Mouse (Mus musculus): ENCODE results near the gene Podn. TPM values are rescaled to one million over a fixed set of nuclear protein-coding genes. Genes with fewer than 3 reads are reported as not detected.
"Not testable (repeated sequence)": the region's sequence is repeated elsewhere in the genome, so short reads cannot be mapped to it uniquely, and the experiment has no call there.

Podn gene
- polyA plus RNA-seq, 1 experiment from 2014 or later = 0.39 TPM

DNA sequence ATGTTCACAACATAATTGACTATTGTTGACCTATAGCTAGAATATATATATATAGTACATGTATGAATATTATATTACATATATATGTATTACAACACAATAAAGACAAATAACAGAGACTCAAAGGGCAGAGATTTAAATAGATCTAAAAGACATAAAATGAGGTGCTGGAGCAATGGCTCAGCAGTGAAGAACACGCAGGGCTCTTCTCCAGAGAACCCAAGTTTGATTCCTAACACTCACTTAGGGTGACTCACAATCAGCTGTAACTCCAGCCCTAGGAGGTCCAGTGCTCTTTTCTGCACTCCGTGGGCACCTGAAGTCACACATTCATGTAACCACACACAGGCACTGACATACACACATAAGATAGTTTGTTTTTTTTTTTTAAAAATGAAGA lies 12.3 kb downstream of the Podn start:
- WGBS (ENCODE audit: insufficient replicate concordance) = 85% methylated on average over 2 of the region's 2 CpGs
- no peaks in the 10 kb centered on the region for H3K27me3 ChIP-seq (ENCODE audit: control insufficient read depth, insufficient read depth, low read length)
- ATAC-seq (replicated peaks; ENCODE audit: insufficient number of reproducible peaks, low FRiP score, low TSS enrichment) = no peak

DNA sequence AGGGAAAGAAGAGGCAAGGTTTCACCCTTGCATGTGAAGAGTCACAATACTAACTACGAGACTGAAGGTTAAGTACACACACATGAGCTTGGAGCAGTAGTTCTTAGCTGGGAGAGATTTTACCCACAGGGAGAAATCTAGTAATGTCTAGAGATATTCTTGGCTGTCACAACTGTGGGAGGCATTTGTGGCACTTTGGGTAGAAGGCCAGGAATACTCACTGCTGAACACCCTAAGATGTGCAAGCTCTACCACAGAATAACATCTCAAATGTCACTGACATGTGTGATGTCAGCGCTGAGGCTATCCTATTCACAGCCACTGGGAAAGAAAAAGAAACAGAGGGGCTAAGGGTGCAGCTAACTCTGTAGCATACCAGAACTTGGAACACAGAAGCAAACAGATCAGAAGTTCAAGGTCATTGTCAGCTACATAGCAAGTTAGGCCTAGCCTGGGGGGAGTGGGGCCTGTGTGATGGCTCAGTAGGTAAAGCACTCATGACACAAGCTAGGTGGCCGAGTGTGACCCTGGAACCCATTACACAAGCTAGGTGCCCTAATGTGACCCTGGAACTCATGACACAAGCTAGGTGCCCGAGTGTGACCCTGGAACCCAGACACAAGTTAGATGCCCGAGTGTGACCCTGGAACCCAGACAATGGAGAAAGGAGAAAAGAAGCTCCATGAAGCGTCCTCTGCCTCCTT lies 13.1 kb downstream of the Podn start:
- Histone ChIP-seq H3K4me3 (ENCODE audit: low read depth, low read length) (no peak overlapping the region), H3K36me3 (ENCODE audit: control insufficient read depth, insufficient read depth, low read length) (no peaks in the 10 kb centered on the region), H3K27ac (ENCODE audit: low read depth, low read length) (no peak overlapping the region), H3K9ac (ENCODE audit: low read depth, low read length) (no peak overlapping the region), H3K4me2 (no peak overlapping the region), H3K4me1 (ENCODE audit: control insufficient read depth, insufficient read depth, low read length) (no peaks in the 10 kb centered on the region), H3K9me3 (replicated peaks; ENCODE audit: control insufficient read depth, low read length) (no peaks in the 10 kb centered on the region), H3K27me3 (ENCODE audit: control insufficient read depth, insufficient read depth, low read length) (no peaks in the 10 kb centered on the region)
- no peak for ATAC-seq (replicated peaks; ENCODE audit: insufficient number of reproducible peaks, low FRiP score, low TSS enrichment)
- 81% methylated on average over 6 of the region's 6 CpGs for WGBS (ENCODE audit: insufficient replicate concordance)

More for the DNA sequence above, 12.3 kb downstream of the Podn start:
- no peak overlapping the region for H3K9ac ChIP-seq (ENCODE audit: low read depth, low read length)
- no peaks in the 10 kb centered on the region for H3K36me3 ChIP-seq (ENCODE audit: control insufficient read depth, insufficient read depth, low read length)
- H3K27ac ChIP-seq (ENCODE audit: low read depth, low read length) = no peak overlapping the region
- no peak overlapping the region for H3K4me2 ChIP-seq
- no peak overlapping the region for H3K4me3 ChIP-seq (ENCODE audit: low read depth, low read length)
- no peaks in the 10 kb centered on the region for H3K9me3 ChIP-seq (replicated peaks; ENCODE audit: control insufficient read depth, low read length)
- H3K4me1 ChIP-seq (ENCODE audit: control insufficient read depth, insufficient read depth, low read length) = no peaks in the 10 kb centered on the region

DNA sequence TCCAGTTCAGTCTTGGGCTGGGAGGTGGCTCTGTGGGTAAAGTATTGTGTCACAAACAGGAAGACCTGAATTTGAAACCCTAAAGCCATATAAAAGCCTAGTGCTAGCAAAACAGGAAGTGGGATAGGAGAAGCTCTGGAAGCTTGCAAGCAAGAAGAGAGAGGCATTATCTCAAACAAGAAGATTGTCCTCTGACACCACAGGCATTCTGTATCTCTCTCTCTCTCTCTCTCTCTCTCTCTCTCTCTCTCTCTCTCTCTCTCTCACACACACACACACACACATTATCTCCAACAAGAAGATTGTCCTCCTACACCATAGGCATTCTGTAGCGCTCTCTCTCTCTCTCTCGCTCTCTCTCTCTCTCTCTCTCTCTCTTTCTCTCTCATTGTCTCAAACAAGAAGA lies 13.8 kb downstream of the Podn start:
- no peak for ATAC-seq (replicated peaks; ENCODE audit: insufficient number of reproducible peaks, low FRiP score, low TSS enrichment)
- H3K4me3 ChIP-seq (ENCODE audit: low read depth, low read length) = no peak overlapping the region
- WGBS (ENCODE audit: insufficient replicate concordance) = 81% methylated on average over 2 of the region's 2 CpGs

DNA sequence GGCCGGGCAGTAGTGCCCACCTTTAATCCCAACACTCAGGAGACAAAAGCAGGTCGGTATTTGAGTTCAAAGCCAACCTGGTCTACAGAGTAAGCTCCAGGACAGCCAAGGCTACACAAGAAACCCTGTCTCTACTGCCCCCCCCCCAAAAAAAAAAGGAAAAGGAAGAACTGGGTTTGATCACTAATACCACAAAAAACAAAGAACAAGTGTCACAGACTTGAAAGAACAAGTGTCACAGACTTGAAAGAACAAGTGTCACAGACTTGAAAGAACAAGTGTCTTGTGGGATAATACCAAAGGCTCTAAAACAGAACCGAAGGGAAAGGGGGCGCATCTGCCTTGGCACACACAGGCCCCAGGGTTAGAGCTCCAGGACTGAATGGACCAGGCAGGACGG lies 15.4 kb downstream of the Podn start:
- Histone ChIP-seq H3K9ac (ENCODE audit: low read depth, low read length) (no peak overlapping the region), H3K4me3 (ENCODE audit: low read depth, low read length) (no peak overlapping the region), H3K4me1 (ENCODE audit: control insufficient read depth, insufficient read depth, low read length) (no peaks in the 10 kb centered on the region), H3K4me2 (no peak overlapping the region), H3K27me3 (ENCODE audit: control insufficient read depth, insufficient read depth, low read length) (no peaks in the 10 kb centered on the region), H3K9me3 (replicated peaks; ENCODE audit: control insufficient read depth, low read length) (no peaks in the 10 kb centered on the region), H3K36me3 (ENCODE audit: control insufficient read depth, insufficient read depth, low read length) (no peaks in the 10 kb centered on the region), H3K27ac (ENCODE audit: low read depth, low read length) (no peak overlapping the region)
- 82% methylated on average over 5 of the region's 5 CpGs for WGBS (ENCODE audit: insufficient replicate concordance)
- no peak for ATAC-seq (replicated peaks; ENCODE audit: insufficient number of reproducible peaks, low FRiP score, low TSS enrichment)

More for the DNA sequence above, 13.8 kb downstream of the Podn start:
- Histone ChIP-seq H3K4me2 (no peak overlapping the region), H3K9ac (ENCODE audit: low read depth, low read length) (no peak overlapping the region), H3K27ac (ENCODE audit: low read depth, low read length) (no peak overlapping the region), H3K9me3 (replicated peaks; ENCODE audit: control insufficient read depth, low read length) (no peaks in the 10 kb centered on the region), H3K36me3 (ENCODE audit: control insufficient read depth, insufficient read depth, low read length) (no peaks in the 10 kb centered on the region), H3K4me1 (ENCODE audit: control insufficient read depth, insufficient read depth, low read length) (no peaks in the 10 kb centered on the region), H3K27me3 (ENCODE audit: control insufficient read depth, insufficient read depth, low read length) (no peaks in the 10 kb centered on the region)

DNA sequence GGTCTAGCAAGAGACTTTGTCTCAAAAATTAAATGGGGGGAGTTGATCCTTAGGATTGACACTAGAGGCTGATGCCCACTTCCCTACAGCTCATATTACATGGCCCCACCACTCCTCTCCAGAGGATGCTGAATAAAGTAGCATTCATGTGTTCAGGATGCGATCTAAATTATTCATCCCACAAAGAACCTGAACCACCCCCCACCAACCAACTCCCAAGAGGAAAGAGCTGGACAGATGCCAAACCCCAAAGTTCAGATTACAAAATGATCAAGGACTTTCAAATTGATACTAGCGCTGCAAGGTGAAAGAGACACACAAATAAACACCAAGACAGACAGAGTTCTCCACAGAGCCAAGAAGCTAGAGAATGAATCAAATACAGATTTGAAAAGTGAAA lies 16.5 kb downstream of the Podn start:
- no peak for ATAC-seq (replicated peaks; ENCODE audit: insufficient number of reproducible peaks, low FRiP score, low TSS enrichment)
- Histone ChIP-seq H3K9me3 (replicated peaks; ENCODE audit: control insufficient read depth, low read length) (no peaks in the 10 kb centered on the region), H3K27ac (ENCODE audit: low read depth, low read length) (no peak overlapping the region), H3K4me2 (no peak overlapping the region), H3K27me3 (ENCODE audit: control insufficient read depth, insufficient read depth, low read length) (no peaks in the 10 kb centered on the region), H3K4me1 (ENCODE audit: control insufficient read depth, insufficient read depth, low read length) (no peaks in the 10 kb centered on the region), H3K36me3 (ENCODE audit: control insufficient read depth, insufficient read depth, low read length) (no peaks in the 10 kb centered on the region), H3K9ac (ENCODE audit: low read depth, low read length) (no peak overlapping the region), H3K4me3 (ENCODE audit: low read depth, low read length) (no peak overlapping the region)
- WGBS (ENCODE audit: insufficient replicate concordance) = 78% methylated on average over 2 of the region's 2 CpGs

DNA sequence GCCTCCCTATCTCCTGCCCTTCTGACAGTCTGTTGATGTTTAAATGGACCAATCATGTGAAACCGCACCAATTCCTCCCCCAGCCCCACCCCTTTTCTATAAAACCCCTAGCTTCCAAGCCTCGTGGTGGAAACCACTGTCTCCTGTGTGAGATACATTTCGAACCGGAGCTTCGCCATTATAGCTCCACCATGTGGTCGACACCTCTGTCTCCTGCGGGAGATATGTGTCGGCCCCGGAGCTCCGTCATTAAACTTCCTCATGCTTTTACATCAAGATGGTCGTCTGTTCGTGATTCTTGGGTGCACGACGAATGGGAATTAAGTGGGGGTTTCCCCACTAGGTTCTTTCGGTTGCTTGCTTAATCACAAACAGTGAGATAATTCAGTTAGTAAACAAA lies 17.1 kb downstream of the Podn start:
- H3K4me1 ChIP-seq (ENCODE audit: control insufficient read depth, insufficient read depth, low read length); H3K27ac ChIP-seq (ENCODE audit: low read depth, low read length); H3K4me2 ChIP-seq; H3K9ac ChIP-seq (ENCODE audit: low read depth, low read length); H3K27me3 ChIP-seq (ENCODE audit: control insufficient read depth, insufficient read depth, low read length); H3K9me3 ChIP-seq (replicated peaks; ENCODE audit: control insufficient read depth, low read length); H3K4me3 ChIP-seq (ENCODE audit: low read depth, low read length); ATAC-seq (replicated peaks; ENCODE audit: insufficient number of reproducible peaks, low FRiP score, low TSS enrichment); H3K36me3 ChIP-seq (ENCODE audit: control insufficient read depth, insufficient read depth, low read length): not testable (repeated sequence)
- WGBS (ENCODE audit: insufficient replicate concordance) = 81% methylated on average over 15 of the region's 15 CpGs

DNA sequence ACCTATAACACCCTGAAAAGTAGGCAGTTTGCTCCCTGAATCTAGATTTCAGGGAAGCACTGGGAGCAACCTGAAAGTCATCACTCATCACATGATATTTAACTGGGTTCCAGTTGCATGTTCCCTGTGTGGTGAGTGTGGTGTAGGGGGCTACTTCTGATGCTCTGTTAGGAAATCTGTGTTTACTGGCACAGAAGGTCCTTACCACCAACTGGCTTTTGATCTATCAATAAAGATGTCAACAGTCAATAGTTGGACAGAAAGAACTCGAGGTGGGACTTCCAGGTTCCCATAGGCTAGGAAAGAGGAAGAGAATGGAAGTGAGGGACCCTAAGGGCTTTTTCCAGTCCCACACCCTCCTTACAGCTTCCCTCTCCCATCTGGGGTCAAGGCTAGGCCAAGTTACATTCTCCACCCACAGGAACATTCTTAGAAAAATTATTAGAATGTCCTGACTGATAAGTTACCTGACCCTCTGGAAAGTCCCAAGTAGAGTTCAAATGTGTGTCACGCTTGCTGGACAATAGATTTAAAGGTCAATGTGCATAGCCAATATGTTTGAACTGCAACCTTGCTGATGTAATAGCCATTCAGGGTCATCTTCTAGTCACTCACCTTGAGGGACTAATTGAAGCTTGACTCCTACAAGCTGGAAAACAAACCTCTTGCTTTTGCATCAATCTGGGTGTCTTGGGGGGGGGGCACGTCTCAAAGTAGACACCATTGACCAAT lies 18.9 kb downstream of the Podn start:
- ATAC-seq (replicated peaks; ENCODE audit: insufficient number of reproducible peaks, low FRiP score, low TSS enrichment) = no peak
- H3K27me3 ChIP-seq (ENCODE audit: control insufficient read depth, insufficient read depth, low read length) = no peaks in the 10 kb centered on the region
- H3K27ac ChIP-seq (ENCODE audit: low read depth, low read length) = no peak overlapping the region
- 75% methylated on average over 3 of the region's 3 CpGs for WGBS (ENCODE audit: insufficient replicate concordance)
- no peak overlapping the region for H3K9ac ChIP-seq (ENCODE audit: low read depth, low read length)
- H3K9me3 ChIP-seq (replicated peaks; ENCODE audit: control insufficient read depth, low read length) = no peaks in the 10 kb centered on the region
- no peaks in the 10 kb centered on the region for H3K4me1 ChIP-seq (ENCODE audit: control insufficient read depth, insufficient read depth, low read length)
- H3K4me2 ChIP-seq = no peak overlapping the region
- H3K36me3 ChIP-seq (ENCODE audit: control insufficient read depth, insufficient read depth, low read length) = no peaks in the 10 kb centered on the region
- no peak overlapping the region for H3K4me3 ChIP-seq (ENCODE audit: low read depth, low read length)

DNA sequence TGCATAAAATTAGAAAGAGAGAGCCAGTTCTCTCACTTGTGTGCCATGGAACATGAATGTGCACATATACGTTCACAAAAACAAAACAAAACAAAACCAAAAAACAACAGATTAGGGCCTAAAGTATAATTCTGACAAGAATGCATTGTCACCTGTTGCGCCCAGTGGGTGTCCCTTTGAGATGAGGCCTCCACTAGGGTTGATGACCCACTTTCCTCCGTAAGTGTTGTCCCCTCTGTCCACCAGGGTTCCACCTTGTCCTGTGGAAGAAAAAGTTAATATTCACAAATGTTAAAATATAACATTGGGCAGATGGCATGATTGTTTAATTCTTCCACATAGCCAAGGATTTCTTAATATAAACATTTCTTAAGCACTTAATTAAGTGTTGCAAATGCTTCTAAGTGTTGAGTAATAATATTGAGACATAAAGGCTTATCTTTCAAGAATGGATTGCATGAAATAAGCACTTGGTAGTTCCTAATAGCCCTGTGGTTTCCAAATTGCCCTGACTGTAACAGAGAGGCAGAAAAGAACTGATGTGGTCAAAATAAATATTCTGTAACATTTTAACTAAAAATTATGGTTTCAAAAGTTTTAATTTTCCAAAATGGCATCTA lies 21.9 kb downstream of the Podn start:
- no peaks in the 10 kb centered on the region for H3K4me1 ChIP-seq (ENCODE audit: control insufficient read depth, insufficient read depth, low read length)
- H3K9me3 ChIP-seq (replicated peaks; ENCODE audit: control insufficient read depth, low read length) = no peaks in the 10 kb centered on the region
- no peaks in the 10 kb centered on the region for H3K27me3 ChIP-seq (ENCODE audit: control insufficient read depth, insufficient read depth, low read length)
- WGBS (ENCODE audit: insufficient replicate concordance) = 83% methylated on average over 3 of the region's 3 CpGs
- no peak overlapping the region for H3K27ac ChIP-seq (ENCODE audit: low read depth, low read length)
- H3K9ac ChIP-seq (ENCODE audit: low read depth, low read length) = no peak overlapping the region
- no peak overlapping the region for H3K4me2 ChIP-seq
- ATAC-seq (replicated peaks; ENCODE audit: insufficient number of reproducible peaks, low FRiP score, low TSS enrichment) = no peak
- H3K36me3 ChIP-seq (ENCODE audit: control insufficient read depth, insufficient read depth, low read length) = no peaks in the 10 kb centered on the region
- H3K4me3 ChIP-seq (ENCODE audit: low read depth, low read length) = no peak overlapping the region
